Mouse (Mus musculus) ES-CJ7 (cell line): ENCODE data around the gene Krtap5-3.
A peak's percentile ranks its signal among the peaks of the same experiment; 100 is the strongest.
"Not testable (repeated sequence)": the region's sequence is repeated elsewhere in the genome, so short reads cannot be mapped to it uniquely, and the experiment has no call there.

Source experiments
- DNase-seq: peaks from one replicate; pipeline ENCODE4 v3.0.0; 2011; ENCODE audit warnings: low read depth, low spot score

Gene Krtap5-3

DNA sequence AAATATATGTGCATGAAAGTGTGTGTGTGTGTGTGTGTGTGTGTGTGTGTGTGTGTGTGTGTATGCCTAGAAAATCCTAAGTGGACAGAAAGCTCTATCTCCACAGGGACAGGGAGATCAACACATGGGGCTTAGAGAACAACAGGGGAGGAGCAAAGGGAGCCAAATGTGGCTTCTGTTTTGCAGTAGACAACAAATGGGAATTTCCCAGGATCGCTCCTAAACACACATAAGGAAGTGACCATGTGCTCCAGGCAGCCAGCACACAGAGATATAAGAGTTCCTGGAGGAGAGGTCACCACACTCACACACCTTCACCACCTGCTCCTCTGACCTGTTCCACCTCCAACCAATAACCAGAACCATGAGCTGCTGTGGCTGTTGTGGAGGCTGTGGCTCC lies at the start of gene Krtap5-3:
TSS of gene Krtap5-3 (plus strand) at position 301 of the 400 bp plus-strand sequence.
- no peak for DNase-seq

DNA sequence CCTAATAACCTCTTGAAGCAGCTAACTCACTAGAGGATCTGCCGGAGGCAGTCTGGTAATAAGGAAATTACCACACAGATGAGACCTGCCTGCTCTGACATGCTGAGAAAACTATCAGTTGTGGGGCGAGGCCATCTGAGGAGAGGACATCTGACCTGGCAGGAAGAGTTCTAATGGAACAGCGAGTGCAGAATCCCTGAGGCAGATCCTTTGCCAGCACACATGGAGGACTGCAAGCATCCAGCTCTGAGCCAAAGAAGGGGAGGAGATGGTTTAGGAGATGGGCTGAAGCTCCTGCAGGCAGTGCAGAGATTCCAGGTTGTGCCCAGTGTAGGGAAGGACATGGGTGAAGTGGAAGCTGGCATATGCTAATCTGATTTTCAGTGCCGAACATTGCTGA lies 49.0 kb upstream of the Krtap5-3 start:
- DNase-seq: no peak

DNA sequence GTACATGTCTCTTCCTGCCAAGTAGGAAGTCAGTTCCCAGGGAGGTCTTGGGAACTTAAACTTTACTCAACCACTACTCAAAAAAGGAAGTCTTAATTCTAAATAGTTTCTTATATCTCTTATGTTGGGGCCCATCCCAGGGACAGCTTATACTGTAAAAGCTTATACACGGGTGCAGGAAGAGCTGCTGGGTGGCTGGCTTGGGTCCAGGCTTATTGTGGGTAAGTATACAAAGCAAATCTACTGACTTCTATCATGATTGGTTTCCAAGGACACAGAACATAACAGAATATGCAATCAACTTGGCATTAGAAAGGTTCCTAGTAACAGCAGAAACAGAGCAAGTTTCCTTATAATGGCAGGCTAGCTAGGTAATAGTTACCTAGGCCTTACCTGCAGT lies 45.9 kb upstream of the Krtap5-3 start:
- no peak for DNase-seq

DNA sequence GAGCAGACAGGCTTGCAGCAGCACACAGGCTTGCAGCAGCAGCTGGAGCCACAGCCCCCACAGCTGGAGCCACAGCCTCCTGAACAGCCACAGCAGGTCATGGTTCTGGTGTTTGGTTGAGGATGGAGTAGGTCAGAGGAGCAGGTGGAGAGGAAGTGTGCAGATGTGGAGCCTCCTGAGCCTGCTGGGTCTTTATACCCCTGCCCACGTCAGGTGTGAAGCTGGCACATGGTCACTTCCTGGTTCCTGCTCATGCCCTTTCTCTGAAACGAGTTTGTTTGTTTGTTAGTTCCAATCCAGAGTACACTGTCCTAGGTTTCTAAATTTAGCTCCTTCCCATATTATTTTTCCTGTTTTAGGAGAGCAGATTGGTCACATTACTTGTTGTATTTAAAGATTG lies 44.2 kb upstream of the Krtap5-3 start, which contains the start of gene Gm29735:
TSS of gene Gm29735 (minus strand) at position 101 of the 400 bp plus-strand sequence.
- not testable (repeated sequence) for DNase-seq

DNA sequence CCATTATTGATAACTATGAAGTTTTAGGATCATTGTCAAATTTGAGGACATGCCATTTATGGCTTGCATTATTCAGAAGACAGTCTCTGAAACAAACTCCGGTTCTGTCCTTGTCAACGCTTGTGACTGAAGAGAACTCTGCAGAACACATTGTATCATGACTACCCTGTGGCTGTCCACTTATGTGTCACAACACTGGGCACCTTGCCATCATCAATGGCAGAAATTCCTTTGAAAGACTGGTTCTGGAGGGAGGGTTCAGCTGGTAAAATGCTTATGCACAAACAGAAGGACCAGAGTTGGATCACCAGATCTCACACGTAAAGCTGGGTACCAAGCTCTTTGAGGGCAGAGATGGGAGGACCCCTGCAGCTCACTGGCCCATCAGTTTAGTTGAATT lies 41.8 kb upstream of the Krtap5-3 start:
- DNase-seq: no peak

DNA sequence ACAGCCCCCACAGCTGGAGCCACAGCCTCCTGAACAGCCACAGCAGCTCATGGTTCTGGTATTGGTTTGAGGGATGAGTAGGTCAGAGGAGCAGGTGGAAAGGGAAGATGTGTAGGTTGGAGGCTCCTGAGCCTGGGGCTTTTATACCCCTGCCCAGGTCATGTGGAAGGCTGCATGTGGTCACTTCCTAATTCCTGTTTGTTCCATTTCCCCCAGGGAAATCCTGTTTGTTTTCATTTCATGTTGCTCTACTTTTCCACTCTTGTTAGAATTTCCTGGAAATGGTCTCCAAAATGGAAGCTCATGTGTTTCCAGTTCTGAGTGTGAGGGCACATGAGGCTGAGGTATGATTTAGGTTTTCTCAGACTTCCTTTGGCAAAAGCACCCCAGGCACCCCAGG lies 35.5 kb upstream of the Krtap5-3 start, which contains the start of gene Gm4553:
TSS of gene Gm4553 (minus strand) at position 101 of the 400 bp plus-strand sequence.
- not testable (repeated sequence) for DNase-seq

DNA sequence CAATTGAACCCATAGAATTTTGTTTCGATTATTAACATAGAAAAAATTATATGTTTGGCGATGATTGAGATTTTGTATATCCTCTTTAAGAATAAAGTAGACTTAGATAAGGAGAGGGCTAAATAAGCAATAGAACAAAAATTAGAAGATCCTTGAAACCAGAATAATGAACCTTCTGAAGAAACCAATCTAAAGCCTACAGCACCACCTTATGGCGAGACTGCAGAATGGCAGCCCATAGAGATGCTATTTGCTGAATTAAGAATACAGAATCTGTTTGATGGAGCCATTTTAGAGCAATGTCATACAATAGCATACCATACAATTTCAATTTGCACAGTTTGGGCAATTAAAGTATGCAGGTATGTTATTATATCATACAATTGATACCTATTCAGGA lies 31.3 kb upstream of the Krtap5-3 start:
- DNase-seq: peak; percentile 31

DNA sequence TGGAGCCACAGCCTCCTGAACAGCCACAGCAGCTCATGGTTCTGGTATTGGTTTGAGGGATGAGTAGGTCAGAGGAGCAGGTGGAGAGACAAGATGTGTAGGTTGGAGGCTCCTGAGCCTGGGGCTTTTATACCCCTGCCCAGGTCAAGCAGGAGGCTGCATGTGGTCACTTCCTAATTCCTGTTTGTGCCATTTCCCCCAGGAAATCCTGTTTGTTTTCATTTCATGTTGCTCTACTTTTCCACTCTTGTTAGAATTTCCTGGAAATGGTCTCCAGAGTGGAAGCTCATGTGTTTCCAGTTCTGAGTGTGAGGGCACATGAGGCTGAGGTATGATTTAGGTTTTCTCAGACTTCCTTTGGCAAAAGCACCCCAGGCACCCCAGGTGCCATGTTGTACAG lies 25.3 kb upstream of the Krtap5-3 start, which contains the start of gene Krtap5-2:
TSS of gene Krtap5-2 (minus strand) at position 101 of the 400 bp plus-strand sequence.
- DNase-seq: not testable (repeated sequence)

DNA sequence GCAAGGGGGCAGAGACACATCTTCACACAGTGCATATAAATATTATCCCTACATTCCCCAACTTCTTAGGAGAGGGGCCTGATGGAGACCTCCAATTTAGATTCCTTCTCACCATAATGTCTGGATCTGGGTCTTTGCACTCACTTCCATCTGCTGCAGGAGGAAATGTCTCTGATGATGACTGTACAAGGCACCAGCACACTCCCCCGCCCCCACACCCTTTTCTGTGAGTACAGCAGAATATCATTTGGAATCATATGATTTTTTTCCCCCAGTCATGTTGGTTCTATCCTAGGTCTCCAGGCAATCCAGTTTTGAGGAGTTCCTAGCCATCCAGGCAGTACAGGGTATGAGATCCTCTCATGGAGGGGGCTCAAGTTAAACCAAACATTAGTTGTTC lies 22.5 kb upstream of the Krtap5-3 start:
- DNase-seq: no peak

DNA sequence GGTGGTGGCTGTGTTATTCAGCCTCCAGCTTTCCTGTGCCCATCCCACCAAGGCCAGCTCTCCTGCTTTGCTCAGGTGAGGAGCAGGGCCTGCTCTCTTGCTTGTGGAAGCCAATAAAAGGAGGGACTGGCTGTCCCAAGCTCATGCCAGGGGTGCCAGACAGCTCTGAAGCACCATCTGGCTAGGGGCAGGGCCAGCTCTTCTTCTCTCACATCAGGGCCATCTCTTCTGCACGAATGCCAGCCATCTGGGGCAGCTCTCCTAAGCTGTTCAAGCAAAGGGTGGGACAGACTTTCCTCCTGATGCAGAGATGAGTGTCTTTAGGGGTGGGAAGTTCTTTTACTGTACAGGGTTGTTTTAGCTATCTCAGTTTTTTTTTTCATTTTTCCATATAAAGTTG lies 20.1 kb upstream of the Krtap5-3 start:
- no peak for DNase-seq

DNA sequence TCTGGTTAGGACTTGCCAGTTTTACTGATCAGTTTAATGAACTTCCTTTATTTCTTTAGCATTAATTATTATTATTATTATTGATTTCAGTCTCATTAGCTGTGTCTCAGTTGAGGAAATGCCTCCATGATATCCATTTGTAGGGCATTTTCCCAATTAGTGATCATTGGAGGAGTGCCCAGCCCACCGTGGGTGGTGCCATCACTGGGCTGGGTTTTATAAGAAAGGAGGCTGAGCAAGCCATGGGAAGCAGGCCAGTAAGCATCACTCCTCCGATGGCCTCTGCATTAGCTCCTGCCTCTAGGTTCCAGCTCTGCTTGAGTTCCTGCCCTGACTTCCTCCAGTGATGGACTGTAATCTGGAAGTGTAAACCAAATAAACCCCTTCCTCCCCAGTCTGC lies 13.0 kb upstream of the Krtap5-3 start:
- no peak for DNase-seq

DNA sequence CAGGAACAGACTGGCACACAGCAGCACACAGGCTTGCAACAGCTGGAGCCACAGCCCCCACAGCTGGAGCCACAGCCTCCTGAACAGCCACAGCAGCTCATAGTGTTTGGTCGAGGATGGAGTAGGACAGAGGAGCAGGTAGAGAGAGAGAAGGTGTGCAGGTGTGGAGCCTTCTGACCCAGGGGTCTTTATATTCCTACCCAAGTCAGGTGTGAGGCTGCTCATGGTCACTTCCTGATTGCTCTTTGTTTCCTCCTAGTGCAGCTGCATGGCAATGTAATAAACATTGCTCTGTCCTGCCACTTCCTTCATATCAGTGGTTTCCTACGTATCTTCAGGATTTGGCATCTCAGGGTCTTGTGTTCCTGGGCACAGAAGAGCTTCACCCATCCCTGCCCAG lies 10.9 kb upstream of the Krtap5-3 start, which contains the start of gene Gm10153:
TSS of gene Gm10153 (minus strand) at position 101 of the 400 bp plus-strand sequence.
- no peak for DNase-seq

DNA sequence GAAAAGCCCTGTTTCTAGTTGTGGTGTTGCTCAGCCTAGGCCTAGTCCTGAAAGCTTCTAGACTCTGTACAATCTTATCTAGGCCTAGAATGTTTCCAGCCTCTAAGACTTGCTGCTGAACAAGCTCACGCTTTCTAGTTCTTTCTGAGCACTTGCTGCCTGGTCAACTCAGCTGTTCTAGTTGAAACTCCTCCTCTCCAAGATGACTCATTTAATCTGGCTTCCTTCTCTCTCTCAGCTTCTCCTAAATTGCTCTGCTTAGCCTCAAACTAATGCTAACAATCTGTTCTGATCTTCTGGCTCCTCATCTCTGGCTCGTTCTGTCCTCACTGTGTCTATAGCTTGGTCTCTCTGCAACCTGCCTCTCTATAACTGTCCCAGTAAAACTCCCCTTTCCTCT lies 2.4 kb upstream of the Krtap5-3 start:
- DNase-seq: no peak

DNA sequence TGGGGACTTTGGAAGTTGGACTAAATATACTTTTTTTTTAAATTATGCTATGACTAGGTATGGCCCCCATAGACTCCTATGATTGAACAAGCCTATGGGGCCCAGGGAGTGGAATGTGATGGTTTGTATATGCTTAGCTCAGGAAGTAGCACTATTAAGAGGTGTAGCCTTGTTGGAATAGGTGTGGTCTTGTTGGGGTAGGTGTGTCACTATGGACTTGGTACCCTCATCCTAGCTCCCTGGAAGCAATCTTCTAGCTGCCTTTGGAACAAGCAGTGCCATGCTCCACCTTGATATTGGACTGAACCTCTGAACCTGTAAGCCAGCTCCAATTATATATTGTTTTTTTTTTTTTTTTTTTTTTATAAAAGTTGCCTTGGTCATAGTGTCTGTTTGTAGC lies 4.3 kb downstream of the Krtap5-3 start:
- DNase-seq: no peak

DNA sequence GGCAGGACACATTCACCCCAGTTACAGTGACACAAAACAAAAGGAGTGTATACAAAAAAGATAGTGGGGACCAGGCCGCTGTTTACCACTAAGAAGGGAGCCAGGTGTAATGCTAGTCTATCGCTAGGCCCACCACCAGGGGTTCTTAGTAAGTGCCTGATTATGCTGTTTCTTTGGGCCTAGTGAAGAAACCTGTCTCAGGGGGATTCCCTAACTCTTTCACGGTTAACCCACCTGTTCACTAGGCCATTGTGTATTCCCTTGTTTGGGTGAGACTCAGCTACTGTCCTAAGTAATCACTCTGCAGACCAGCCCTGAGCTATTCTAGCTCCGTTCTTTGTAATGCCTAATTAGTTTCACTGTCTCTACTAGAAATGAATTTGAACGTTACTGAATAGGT lies 5.7 kb downstream of the Krtap5-3 start:
- not testable (repeated sequence) for DNase-seq

DNA sequence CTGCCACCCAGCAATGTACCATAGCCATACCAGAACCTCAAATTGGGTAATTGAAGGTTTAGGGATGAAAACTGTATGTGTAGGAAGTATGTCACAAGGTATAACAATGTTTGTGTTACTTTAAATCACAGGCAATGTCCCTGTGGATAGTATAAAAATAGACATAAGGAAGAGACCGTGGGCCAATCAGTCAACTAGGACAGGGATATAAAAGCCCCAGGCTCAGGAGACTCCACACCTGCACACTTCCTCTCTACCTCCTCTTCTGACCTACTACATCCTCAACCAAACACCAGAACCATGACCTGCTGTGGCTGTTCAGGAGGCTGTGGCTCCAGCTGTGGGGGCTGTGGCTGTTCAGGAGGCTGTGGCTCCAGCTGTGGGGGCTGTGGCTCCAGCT lies 10.4 kb downstream of the Krtap5-3 start, which contains the start of gene Gm7579:
TSS of gene Gm7579 (plus strand) at position 301 of the 400 bp plus-strand sequence.
- DNase-seq: no peak

DNA sequence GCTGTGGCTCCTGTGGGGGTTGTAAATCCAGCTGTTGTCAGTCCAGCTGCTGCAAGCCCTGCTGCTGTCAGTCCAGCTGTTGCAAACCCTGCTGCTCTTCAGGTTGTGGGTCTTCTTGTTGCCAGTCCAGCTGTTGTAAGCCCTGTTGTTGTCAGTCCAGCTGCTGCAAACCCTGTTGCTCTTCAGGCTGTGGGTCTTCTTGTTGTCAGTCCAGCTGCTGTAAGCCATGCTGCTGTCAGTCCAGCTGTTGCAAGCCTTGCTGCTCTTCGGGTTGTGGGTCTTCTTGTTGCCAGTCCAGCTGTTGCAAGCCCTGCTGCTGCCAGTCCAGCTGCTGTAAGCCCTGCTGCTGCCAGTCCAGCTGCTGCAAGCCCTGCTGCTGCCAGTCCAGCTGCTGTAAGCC lies 11.0 kb downstream of the Krtap5-3 start:
- DNase-seq: not testable (repeated sequence)

DNA sequence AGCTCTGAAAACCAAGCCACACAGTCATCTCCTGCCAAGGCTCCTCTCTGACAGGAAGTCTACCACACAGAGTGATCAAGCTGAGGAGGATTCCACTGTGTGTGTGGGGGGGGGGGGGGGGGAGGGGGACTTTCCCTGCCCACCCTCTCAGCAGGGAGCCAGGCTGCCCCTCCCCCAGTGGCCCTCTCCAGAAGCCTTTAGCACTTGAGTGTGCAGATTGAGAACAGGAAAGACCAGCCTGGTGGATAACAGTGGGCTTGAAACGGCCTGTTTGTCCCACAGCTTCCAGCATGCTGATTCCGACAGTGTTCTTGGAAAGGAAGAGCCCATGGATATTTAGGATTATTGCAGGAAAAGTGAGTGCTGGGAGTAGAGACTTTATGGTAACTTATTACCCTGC lies 23.4 kb downstream of the Krtap5-3 start:
- no peak for DNase-seq

DNA sequence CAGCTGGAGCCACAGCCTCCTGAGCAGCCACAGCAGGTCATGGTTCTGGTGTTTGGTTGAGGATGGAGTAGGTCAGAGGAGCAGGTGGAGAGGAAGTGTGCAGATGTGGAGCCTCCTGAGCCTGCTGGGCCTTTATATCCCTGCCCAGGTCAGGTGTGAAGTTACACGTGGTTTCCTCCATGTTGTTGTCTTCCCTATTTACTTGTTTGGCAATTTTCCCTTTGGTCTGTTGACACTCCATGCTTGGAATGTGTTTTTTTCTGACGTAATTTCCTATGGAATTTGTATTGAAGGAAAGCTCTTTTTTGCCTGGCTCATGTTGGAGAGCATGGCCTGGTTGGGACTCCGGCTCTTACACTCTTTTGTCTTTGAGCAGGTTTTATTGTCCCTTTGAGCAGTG lies 28.7 kb downstream of the Krtap5-3 start, which contains the start of gene Krtap5-5:
TSS of gene Krtap5-5 (minus strand) at position 101 of the 400 bp plus-strand sequence.
- DNase-seq: not testable (repeated sequence)

DNA sequence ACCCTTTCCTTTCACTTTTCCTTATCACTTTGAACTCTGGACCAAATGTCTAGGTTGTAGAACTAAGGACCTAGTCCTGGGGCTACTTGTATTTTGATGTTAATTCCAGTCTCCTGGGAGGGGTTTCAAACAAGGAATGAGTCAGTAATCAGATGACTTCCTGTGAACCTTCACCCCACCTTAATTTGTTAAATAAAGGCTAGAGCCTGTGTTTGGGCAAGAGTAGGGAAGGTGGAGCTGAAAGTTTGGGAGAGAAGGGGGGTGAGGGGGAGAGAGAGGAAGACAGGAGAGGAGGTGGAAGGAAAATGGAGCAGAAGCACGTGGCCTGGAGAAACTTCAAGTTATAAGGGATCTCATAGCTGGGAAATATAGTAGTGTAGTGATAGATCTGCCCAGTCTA lies 30.4 kb downstream of the Krtap5-3 start:
- peak; percentile 94 for DNase-seq

DNA sequence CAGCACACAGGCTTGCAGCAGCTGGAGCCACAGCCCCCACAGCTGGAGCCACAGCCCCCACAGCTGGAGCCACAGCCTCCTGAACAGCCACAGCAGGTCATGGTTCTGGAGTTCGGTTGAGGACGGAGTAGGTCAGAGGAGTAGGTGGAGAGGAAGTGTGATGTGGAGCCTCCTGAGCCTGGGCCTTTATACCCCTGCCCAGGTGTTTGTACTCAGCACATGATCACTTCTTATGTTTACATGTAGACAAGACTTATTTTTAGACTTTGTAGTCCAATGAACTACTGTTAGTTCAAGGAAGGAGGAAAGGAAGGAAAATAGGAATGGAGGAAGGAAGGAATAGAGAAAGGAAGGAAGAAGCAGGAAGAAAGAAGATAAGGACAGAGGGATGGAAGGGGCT lies 39.8 kb downstream of the Krtap5-3 start, which contains the start of gene Gm40460:
TSS of gene Gm40460 (minus strand) at position 101 of the 400 bp plus-strand sequence.
- no peak for DNase-seq

DNA sequence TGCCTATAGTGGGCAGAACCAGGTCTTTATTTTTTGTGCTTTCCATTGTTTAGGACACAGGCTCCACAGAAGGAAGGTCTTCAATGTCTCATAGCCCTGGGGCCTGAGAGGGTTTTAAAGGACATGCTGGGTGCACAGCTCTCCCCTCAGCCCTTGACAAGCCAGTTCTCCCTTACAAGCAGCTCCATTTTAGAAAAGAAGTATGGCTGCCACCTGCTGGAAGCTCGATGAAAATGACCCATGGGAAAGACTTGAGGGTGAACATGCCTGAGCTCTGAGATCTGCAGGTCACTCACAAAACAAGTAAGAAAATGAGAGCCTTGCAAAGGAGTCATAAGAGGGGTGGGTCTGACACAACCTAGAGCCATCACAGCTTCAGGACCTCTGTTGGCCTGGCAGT lies 48.7 kb downstream of the Krtap5-3 start:
- peak; percentile 59 for DNase-seq
